Mouse (Mus musculus) heart, embryonic 16.5 days (tissue): ENCODE data around the gene Cfc1. TPM values are rescaled to one million over a fixed set of nuclear protein-coding genes. Genes with fewer than 3 reads are reported as not detected.
A peak's percentile ranks its signal among the peaks of the same experiment; 100 is the strongest.
"Not testable (repeated sequence)": the region's sequence is repeated elsewhere in the genome, so short reads cannot be mapped to it uniquely, and the experiment has no call there.

Source experiments
- ATAC-seq: fragments of 200-750 bp; cut with Nextera tagmentation; replicated peaks from 2 replicates; pipeline ENCODE4 v1.8.0; 2017; ENCODE audit warnings: moderate number of reproducible peaks; ENCODE audit not compliant: insufficient read depth, low FRiP score; ENCODE audit errors: extremely low read depth
- H3K27ac ChIP-seq: fragments of 300-500 bp; sonication (generic); 2 replicates; pipeline ENCODE4 v1.5.1; 2014; ENCODE audit warnings: mild to moderate bottlenecking, low read length, control low read depth, moderate library complexity
- H3K27me3 ChIP-seq: fragments of 300-500 bp; sonication (generic); 2 replicates; pipeline ENCODE4 v1.6.1; 2014; ENCODE audit warnings: low read length, mixed read lengths; ENCODE audit not compliant: control insufficient read depth, insufficient read depth
- H3K36me3 ChIP-seq: fragments of 300-500 bp; sonication (generic); 2 replicates; pipeline ENCODE4 v1.6.1; 2014; ENCODE audit not compliant: control insufficient read depth, insufficient read depth
- H3K4me1 ChIP-seq: fragments of 300-500 bp; sonication (generic); 2 replicates; pipeline ENCODE4 v1.6.1; 2014; ENCODE audit warnings: low read length, mixed read lengths; ENCODE audit not compliant: control insufficient read depth, insufficient read depth
- H3K4me2 ChIP-seq: fragments of 300-500 bp; sonication (generic); 2 replicates; pipeline ENCODE4 v1.6.1; 2014; ENCODE audit warnings: low read depth, mild to moderate bottlenecking, control low read depth, low read length
- H3K4me3 ChIP-seq: fragments of 300-500 bp; sonication (generic); 2 replicates; pipeline ENCODE4 v1.5.1; 2014; ENCODE audit warnings: mild to moderate bottlenecking, control low read depth, low read length
- H3K9ac ChIP-seq: fragments of 300-500 bp; sonication (generic); 2 replicates; pipeline ENCODE4 v1.6.1; 2014; ENCODE audit warnings: low read length, control low read depth
- H3K9me3 ChIP-seq: fragments of 300-500 bp; sonication (generic); replicated peaks from 2 replicates; pipeline ENCODE4 v1.6.1; 2016; ENCODE audit warnings: low read length; ENCODE audit not compliant: control insufficient read depth
- WGBS: fragments of 180-500 bp; shearing (Covaris S2); extraction: QIAGEN DNeasy Blood & Tissue Kit; methylation state at CpG from one replicate; pipeline ENCODE4 v1.1.7; 2014; 5-methylcytosine and 5-hydroxymethylcytosine counted together
- polyA plus RNA-seq: library from polyadenylated mRNA; unstranded; fragments of >200 nt; fragmentation: Nextera tagmentation; extraction: Ambion mirVana; gene quantifications from 2 replicates; pipeline ENCODE4 v1.2.1, GENCODE M21; 2015

The Cfc1 gene
- polyA plus RNA-seq, 1 experiment from 2014 or later = not detected

- not testable (repeated sequence) for H3K27ac ChIP-seq, H3K9ac ChIP-seq, H3K36me3 ChIP-seq, ATAC-seq, H3K4me3 ChIP-seq, H3K9me3 ChIP-seq, H3K4me1 ChIP-seq, H3K4me2 ChIP-seq
- 22% methylated on average over 3 of the region's 3 CpGs for WGBS
- peaks cover 11% of the 10 kb centered on the region for H3K27me3 ChIP-seq
These were observed 874 bp upstream of the Cfc1 start for GRCm38 (mm10) chr1:34534574-34534973.

GRCm38 (mm10) chr1:34536291-34536766, 881 bp downstream of the Cfc1 start:
- H3K4me1 ChIP-seq = no peaks in the 10 kb centered on the region
- H3K36me3 ChIP-seq = no peaks in the 10 kb centered on the region
- no peak overlapping the region for H3K9ac ChIP-seq
- ATAC-seq = no peak
- H3K4me3 ChIP-seq = peak overlapping the region; percentile 16; the same call in 1 of the 2 replicates
- H3K27ac ChIP-seq = no peak overlapping the region
- peak overlapping the region; percentile 39 for H3K4me2 ChIP-seq
- WGBS = 2% methylated on average over 14 of the region's 14 CpGs
- H3K9me3 ChIP-seq = no peaks in the 10 kb centered on the region
- H3K27me3 ChIP-seq = peaks cover 11% of the 10 kb centered on the region

- Histone ChIP-seq H3K27ac (no peak overlapping the region), H3K27me3 (peaks cover 11% of the 10 kb centered on the region), H3K4me1 (no peaks in the 10 kb centered on the region), H3K36me3 (no peaks in the 10 kb centered on the region), H3K9ac (no peak overlapping the region), H3K9me3 (no peaks in the 10 kb centered on the region), H3K4me3 (peak overlapping the region; percentile 16; the same call in 1 of the 2 replicates), H3K4me2 (peak overlapping the region; percentile 39)
- ATAC-seq = 0 out of 2 replicates have a peak, but pooled peaks have one; percentile 18
- WGBS = 7% methylated on average over 16 of the region's 16 CpGs
These were observed 1.5 kb downstream of the Cfc1 start for GRCm38 (mm10) chr1:34536767-34537485.

- 79% methylated on average over 1 of the region's 1 CpGs for WGBS
- no peaks in the 10 kb centered on the region for H3K27me3 ChIP-seq
- H3K36me3 ChIP-seq = no peaks in the 10 kb centered on the region
- ATAC-seq = no peak
- H3K4me1 ChIP-seq = no peaks in the 10 kb centered on the region
- no peak overlapping the region for H3K27ac ChIP-seq
- H3K4me2 ChIP-seq = no peak overlapping the region
- H3K9ac ChIP-seq = no peak overlapping the region
- H3K4me3 ChIP-seq = no peak overlapping the region
- H3K9me3 ChIP-seq = peaks cover 2% of the 10 kb centered on the region
These were observed 11.6 kb downstream of the Cfc1 start for GRCm38 (mm10) chr1:34547074-34547473.

GRCm38 (mm10) chr1:34553690-34554089, 18.2 kb downstream of the Cfc1 start:
- H3K4me2 ChIP-seq = no peak overlapping the region
- H3K27ac ChIP-seq = no peak overlapping the region
- H3K9ac ChIP-seq = no peak overlapping the region
- H3K9me3 ChIP-seq = no peaks in the 10 kb centered on the region; the same call in 1 of the 2 replicates
- H3K4me3 ChIP-seq = no peak overlapping the region
- no peaks in the 10 kb centered on the region for H3K27me3 ChIP-seq
- H3K4me1 ChIP-seq = no peaks in the 10 kb centered on the region
- 84% methylated on average over 1 of the region's 1 CpGs for WGBS
- H3K36me3 ChIP-seq = no peaks in the 10 kb centered on the region
- ATAC-seq = no peak

GRCm38 (mm10) chr1:34554275-34554674, 18.8 kb downstream of the Cfc1 start:
- H3K27ac ChIP-seq = no peak overlapping the region
- no peak overlapping the region for H3K4me3 ChIP-seq
- no peaks in the 10 kb centered on the region for H3K36me3 ChIP-seq
- no peaks in the 10 kb centered on the region for H3K9me3 ChIP-seq
- ATAC-seq = no peak
- H3K4me2 ChIP-seq = no peak overlapping the region
- no peak overlapping the region for H3K9ac ChIP-seq
- H3K4me1 ChIP-seq = no peaks in the 10 kb centered on the region
- WGBS = 80% methylated on average over 7 of the region's 7 CpGs
- H3K27me3 ChIP-seq = no peaks in the 10 kb centered on the region

GRCm38 (mm10) chr1:34560843-34561242, 25.4 kb downstream of the Cfc1 start, which contains the start of gene Prss40:
TSS of gene Prss40 (minus strand) at chr1:34560943.
- Histone ChIP-seq H3K27me3 (no peaks in the 10 kb centered on the region), H3K4me1 (no peaks in the 10 kb centered on the region), H3K9me3 (no peaks in the 10 kb centered on the region), H3K36me3 (no peaks in the 10 kb centered on the region), H3K27ac (no peak within 1 kb of the TSS), H3K4me3 (no peak within 1 kb of the TSS), H3K9ac (no peak within 1 kb of the TSS), H3K4me2 (no peak within 1 kb of the TSS)
- 84% methylated on average over 15 of the region's 15 CpGs for WGBS
- ATAC-seq = no peak

- no peaks in the 10 kb centered on the region for H3K36me3 ChIP-seq
These were observed 29.1 kb downstream of the Cfc1 start for GRCm38 (mm10) chr1:34564383-34565045.

GRCm38 (mm10) chr1:34568120-34568519, 32.7 kb downstream of the Cfc1 start:
- Histone ChIP-seq H3K27ac (no peak overlapping the region), H3K4me1 (no peaks in the 10 kb centered on the region), H3K27me3 (no peaks in the 10 kb centered on the region), H3K36me3 (no peaks in the 10 kb centered on the region), H3K4me2 (no peak overlapping the region), H3K9ac (no peak overlapping the region), H3K9me3 (no peaks in the 10 kb centered on the region), H3K4me3 (no peak overlapping the region)
- ATAC-seq = no peak
- 91% methylated on average over 2 of the region's 2 CpGs for WGBS

More at GRCm38 (mm10) chr1:34564383-34565045, 29.1 kb downstream of the Cfc1 start:
- Histone ChIP-seq H3K27ac (no peak overlapping the region), H3K9me3 (no peaks in the 10 kb centered on the region), H3K9ac (no peak overlapping the region), H3K4me1 (no peaks in the 10 kb centered on the region), H3K4me3 (no peak overlapping the region), H3K4me2 (no peak overlapping the region), H3K27me3 (no peaks in the 10 kb centered on the region)
- ATAC-seq = no peak
- WGBS = 66% methylated on average over 8 of the region's 8 CpGs
